Mouse (Mus musculus): Measurements from ENCODE around the gene Specc1. TPM values are rescaled to one million over a fixed set of nuclear protein-coding genes. Genes with fewer than 3 reads are reported as not detected.

The Specc1 gene
- total RNA-seq, 2 experiments from 2014 or later, result 9.8 to 12.1 TPM

GRCm38 (mm10) chr11:62086648-62087047, 130.1 kb downstream of the Specc1 start:
- no peak for DNase-seq (ENCODE audit: low spot score in 2 of 2)

- no peak for DNase-seq (ENCODE audit: low spot score in 2 of 2)
Measured at GRCm38 (mm10) chr11:62087051-62087450, 130.5 kb downstream of the Specc1 start.

GRCm38 (mm10) chr11:62088651-62089050, 132.1 kb downstream of the Specc1 start:
- no peak for DNase-seq (ENCODE audit: low spot score in 2 of 2)

- DNase-seq (ENCODE audit: low spot score in 2 of 2), result no peak
Measured at GRCm38 (mm10) chr11:62090321-62090720, 133.8 kb downstream of the Specc1 start.

- DNase-seq (ENCODE audit: low spot score in 2 of 2), result no peak
Measured at GRCm38 (mm10) chr11:62103380-62103911, 146.9 kb downstream of the Specc1 start.

- DNase-seq (ENCODE audit: low spot score in 2 of 2), result no peak
Measured at GRCm38 (mm10) chr11:62106401-62106871, 149.9 kb downstream of the Specc1 start.

GRCm38 (mm10) chr11:62107272-62107836, 150.8 kb downstream of the Specc1 start:
- no peak for DNase-seq (ENCODE audit: low spot score in 2 of 2)

- no peak for DNase-seq (ENCODE audit: low spot score in 2 of 2)
Measured at GRCm38 (mm10) chr11:62118561-62118960, 162.0 kb downstream of the Specc1 start.

- no peak for DNase-seq (ENCODE audit: low spot score in 2 of 2)
Measured at GRCm38 (mm10) chr11:62119871-62120270, 163.3 kb downstream of the Specc1 start.

GRCm38 (mm10) chr11:62121365-62121764, 164.8 kb downstream of the Specc1 start:
- DNase-seq (ENCODE audit: low spot score in 2 of 2), result no peak

- peak; percentile 76 to 85 for DNase-seq (ENCODE audit: low spot score in 2 of 2)
Measured at GRCm38 (mm10) chr11:62127692-62128091, 171.1 kb downstream of the Specc1 start.

- DNase-seq (ENCODE audit: low spot score in 2 of 2), result no peak
Measured at GRCm38 (mm10) chr11:62128197-62128596, 171.6 kb downstream of the Specc1 start.

GRCm38 (mm10) chr11:62130191-62130590, 173.6 kb downstream of the Specc1 start:
- no peak for DNase-seq (ENCODE audit: low spot score in 2 of 2)

- DNase-seq (ENCODE audit: low spot score in 2 of 2), result no peak
Measured at GRCm38 (mm10) chr11:62130685-62131295, 174.2 kb downstream of the Specc1 start.

- DNase-seq (ENCODE audit: low spot score in 2 of 2), result no peak
Measured at GRCm38 (mm10) chr11:62131601-62132000, 175.0 kb downstream of the Specc1 start.

- no peak for DNase-seq (ENCODE audit: low spot score in 2 of 2)
Measured at GRCm38 (mm10) chr11:62134191-62134590, 177.6 kb downstream of the Specc1 start.

GRCm38 (mm10) chr11:62145216-62146110, 188.9 kb downstream of the Specc1 start:
- no peak for DNase-seq (ENCODE audit: low spot score in 2 of 2)

- no peak for DNase-seq (ENCODE audit: low spot score in 2 of 2)
Measured at GRCm38 (mm10) chr11:62146661-62147060, 190.1 kb downstream of the Specc1 start.

GRCm38 (mm10) chr11:62148026-62148425, 191.5 kb downstream of the Specc1 start:
- no peak for DNase-seq (ENCODE audit: low spot score in 2 of 2)

- no peak for DNase-seq (ENCODE audit: low spot score in 2 of 2)
Measured at GRCm38 (mm10) chr11:62148449-62148848, 191.9 kb downstream of the Specc1 start.

GRCm38 (mm10) chr11:62153057-62153456, 196.5 kb downstream of the Specc1 start:
- DNase-seq (ENCODE audit: low spot score in 2 of 2), result no peak

- DNase-seq (ENCODE audit: low spot score in 2 of 2), result no peak
Measured at GRCm38 (mm10) chr11:62159803-62160202, 203.2 kb downstream of the Specc1 start.
